Comparison of ENCODE assay signal across 8 mouse cellular contexts in the genomic region with DNA sequence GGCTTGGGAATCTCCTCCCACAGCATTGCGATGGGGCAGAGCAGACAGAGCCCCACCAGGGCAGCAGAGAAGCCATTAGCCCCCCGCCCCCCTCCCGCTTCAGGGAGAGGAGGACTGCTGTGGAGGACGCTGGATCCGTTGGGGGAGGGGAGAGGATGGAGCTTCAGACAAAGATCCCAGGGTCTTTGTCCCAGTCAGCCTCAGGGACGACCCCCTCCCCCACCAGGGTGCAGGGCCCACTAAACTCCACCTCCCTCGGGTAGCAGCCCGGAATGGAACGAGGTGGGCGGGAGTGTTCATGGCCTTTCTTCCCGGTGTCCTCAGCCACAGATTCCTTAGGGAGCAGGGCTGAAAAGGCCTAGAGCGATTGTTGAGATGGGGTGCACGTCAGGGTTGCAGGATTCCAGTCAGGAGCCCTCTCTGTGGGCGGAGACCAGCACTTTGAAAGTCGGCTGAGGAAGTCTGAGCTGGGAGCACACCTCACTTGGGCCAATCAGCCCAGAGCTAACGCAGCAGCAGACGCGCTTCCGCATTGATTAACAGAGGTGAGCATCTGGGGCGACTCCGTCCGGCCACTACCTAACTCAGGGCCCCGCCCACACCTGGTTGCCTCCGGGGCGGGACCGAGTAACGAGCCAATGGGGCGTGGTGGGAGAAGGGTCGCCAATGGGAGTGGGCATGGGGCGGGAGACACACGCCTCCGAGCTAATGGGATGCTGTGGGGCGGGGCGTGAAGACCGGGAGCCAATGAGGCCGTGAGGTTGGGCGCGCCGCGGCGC. TPM values are rescaled to one million over a fixed set of nuclear protein-coding genes. Genes with fewer than 3 reads are reported as not detected.
DNase-seq lines count a peak whose midpoint lies in the region; ATAC-seq lines count a peak whose summit lies in the region.

Rassf7 (plus strand) TSS at position 760 of the 779 bp plus-strand sequence.

- ATAC-seq in megakaryocyte-erythroid progenitor cell, adult 5-6 weeks (replicated peaks; ENCODE audit: low FRiP score, low TSS enrichment, poor library complexity, severe bottlenecking) = peak; percentile 89

- peak; percentile 75 for DNase-seq in adipocyte (ENCODE audit: low spot score)
- peak; percentile 99 for DNase-seq in embryo, embryonic 10 days (ENCODE audit: low spot score)
- DNase-seq in gastrocnemius, postnatal 10 days = peak; percentile 77
- peak; percentile 99 for DNase-seq in induced T-regulatory cell, adult 2 months (ENCODE audit: low read depth)
- DNase-seq in left cerebral cortex, postnatal 10 days (ENCODE audit: extremely low spot score in 1 of 2, low spot score in 2 of 2) = peak; percentile 65 to 91
- peak; percentile 71 to 74 for DNase-seq in right cerebral cortex, postnatal 36 days (ENCODE audit: low spot score in 2 of 2)
- DNase-seq in yolk sac, embryonic 10.5 days (ENCODE audit: low spot score) = peak; percentile 99

- intact Hi-C loops in left cerebral cortex, postnatal 10 days (cut with DNase I) = no loop called here

RNA-seq across cellular contexts. Expression of gene Rassf7, which starts in this region (rescaled TPM):
- 1 to 10 TPM; 2.1 to 2.8 TPM for total RNA-seq in gastrocnemius, postnatal 10 days (2021)
- total RNA-seq in left cerebral cortex, postnatal 10 days (2021) = under 1 TPM; 0.58 to 0.69 TPM
- 3.1 and 6.4 TPM in 2 replicates for total RNA-seq in megakaryocyte-erythroid progenitor cell, adult 5-6 weeks (2014; fragmentation: Nextera tagmentation)
- total RNA-seq in megakaryocyte-erythroid progenitor cell, adult 5-6 weeks (2017) = 3.4 and 4.6 TPM in 2 replicates

Comparison
In these comparisons a context has a peak if more than half of its experiments do, and no peak if none do; other contexts are left out.
1. Peak in every context shown above with its lines: DNase-seq and ATAC-seq.
2. Peak in DNase-seq in left cerebral cortex, postnatal 10 days; RNA of the gene not detected or under 1 TPM.